Mouse (Mus musculus) bone marrow macrophage, adult 2 months (primary cell): ENCODE data around the gene Ldha.

Experiments used
- CTCF ChIP-seq: IDR thresholded peaks from 2 replicates; pipeline ENCODE4 v1.5.1; 2012; ENCODE audit warnings: low read depth, mild to moderate bottlenecking, low read length, moderate library complexity
- POLR2A ChIP-seq: IDR thresholded peaks from 2 replicates; pipeline ENCODE4 v1.6.1; 2012; ENCODE audit warnings: mild to moderate bottlenecking, low read depth, low read length, borderline replicate concordance

DNA sequence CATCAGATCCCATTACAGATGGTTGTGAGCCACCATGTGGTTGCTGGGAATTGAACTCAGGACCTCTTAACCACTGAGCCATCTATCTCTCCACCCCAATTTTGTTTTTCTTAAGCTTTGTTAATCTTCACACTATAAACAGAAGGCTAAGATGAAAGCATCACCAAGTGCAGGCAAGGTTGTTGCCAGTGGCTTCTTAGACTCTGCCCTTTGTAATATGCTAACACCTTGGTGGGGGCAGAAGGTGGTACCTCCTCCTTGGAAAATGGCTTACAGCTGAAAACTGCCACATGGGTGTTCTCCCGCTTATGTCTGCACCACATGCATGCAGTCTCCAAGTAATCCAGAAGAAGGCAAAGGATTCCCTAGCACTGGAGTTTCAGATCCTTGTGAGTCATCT, 11.4 kb downstream of the Ldha start:
- TF ChIP-seq CTCF (no peak), POLR2A (no peak)
